Mouse (Mus musculus) heart, adult 2 months (tissue): ENCODE data around the gene Gmppb. TPM values are rescaled to one million over a fixed set of nuclear protein-coding genes. Genes with fewer than 3 reads are reported as not detected.

Experiments
- DNase-seq, 2 experiments: peaks; one replicate each; pipeline ENCODE4 v3.0.0; 2021
- H3K27ac ChIP-seq: fragments of 200-600 bp; 2 replicates; pipeline ENCODE4 v1.8.1; 2022
- H3K27me3 ChIP-seq: fragments of 200-500 bp; 2 replicates; pipeline ENCODE4 v1.6.1; 2012; ENCODE audit warnings: mild to moderate bottlenecking, low read length, inconsistent platforms, mixed read lengths; ENCODE audit not compliant: control insufficient read depth, insufficient read depth
- H3K36me3 ChIP-seq: fragments of 200-500 bp; 2 replicates; pipeline ENCODE4 v1.6.1; 2012; ENCODE audit warnings: low read length, inconsistent platforms; ENCODE audit not compliant: control insufficient read depth, insufficient read depth
- H3K4me1 ChIP-seq: fragments of 200-500 bp; 2 replicates; pipeline ENCODE4 v1.6.1; 2011; ENCODE audit warnings: low read length; ENCODE audit not compliant: control insufficient read depth, insufficient read depth
- H3K4me3 ChIP-seq: fragments of 200-600 bp; 2 replicates; pipeline ENCODE4 v1.8.1; 2022
- H3K79me2 ChIP-seq: fragments of 200-500 bp; replicated peaks from 2 replicates; pipeline ENCODE4 v1.6.1; 2012; ENCODE audit warnings: mild to moderate bottlenecking, inconsistent platforms, low read length, moderate library complexity, mixed read lengths; ENCODE audit not compliant: control insufficient read depth, insufficient read depth
- H3K9ac ChIP-seq: fragments of 200-500 bp; 2 replicates; pipeline ENCODE4 v1.6.1; 2012; ENCODE audit warnings: low read depth, mild to moderate bottlenecking, control low read depth, inconsistent platforms, low read length, mixed read lengths
- CTCF ChIP-seq: fragments of 200-600 bp; IDR thresholded peaks from 2 replicates; pipeline ENCODE4 v1.8.1; 2022; ENCODE audit warnings: antibody characterized with exemption, mild to moderate bottlenecking, moderate library complexity
- EP300 ChIP-seq: fragments of 200-500 bp; IDR thresholded peaks from 2 replicates; pipeline ENCODE4 v1.6.1; 2011; ENCODE audit warnings: low read depth, low read length, control low read depth; ENCODE audit not compliant: insufficient read depth
- POLR2A ChIP-seq: fragments of 200-500 bp; IDR thresholded peaks from 2 replicates; pipeline ENCODE4 v1.6.1; 2011; ENCODE audit warnings: mild to moderate bottlenecking, low read depth, low read length, control low read depth; ENCODE audit not compliant: insufficient read depth
- WGBS: fragments of 180-500 bp; shearing (Covaris S2); methylation state at CpG from one replicate; pipeline ENCODE4 v1.1.7; 2018; 5-methylcytosine and 5-hydroxymethylcytosine counted together
- intact Hi-C: fragments of 180-260 bp; cut with DNase I; formaldehyde crosslinking; loops from one replicate; pipeline ENCODE4 v1.15.1; 2025
- polyA plus RNA-seq: library from polyadenylated mRNA; depleted of rRNA; stranded (reverse); fragments of >200 nt; gene quantifications from 2 replicates; pipeline ENCODE4 v1.2.3, GENCODE M21; 2012
- total RNA-seq, 2 experiments: library from RNA; stranded (reverse); gene quantifications; 2 replicates each; pipeline ENCODE4 v1.2.3; 2021

Gmppb gene
- total and polyA plus RNA-seq, 3 experiments = 9.6 to 10.2 (median 10.1) TPM

GRCm38 (mm10) chr9:108047601-108048565, 1.2 kb upstream of the Gmppb start:
- no peaks in the 10 kb centered on the region for H3K36me3 ChIP-seq
- TF ChIP-seq POLR2A (no peak), EP300 (no peak), CTCF (no peak)
- peak overlapping the region; percentile 93 for H3K4me3 ChIP-seq
- H3K79me2 ChIP-seq = no peaks in the 10 kb centered on the region
- H3K27ac ChIP-seq = peak overlapping the region; percentile 63
- intact Hi-C loops = no loop called here
- H3K4me1 ChIP-seq = peaks cover 6% of the 10 kb centered on the region
- H3K9ac ChIP-seq = no peak overlapping the region
- no peaks in the 10 kb centered on the region for H3K27me3 ChIP-seq
- DNase-seq = peak; percentile 6 to 20
- WGBS = 42% methylated on average over 17 of the region's 17 CpGs

GRCm38 (mm10) chr9:108048566-108048955, 481 bp upstream of the Gmppb start:
- 2% methylated on average over 19 of the region's 19 CpGs for WGBS
- H3K36me3 ChIP-seq = no peaks in the 10 kb centered on the region
- H3K4me3 ChIP-seq = peak overlapping the region; percentile 93
- H3K9ac ChIP-seq = peak overlapping the region; percentile 18; the same call in 1 of the 2 replicates
- intact Hi-C loops = no loop called here
- TF ChIP-seq POLR2A = no peak
- no peak for TF ChIP-seq CTCF
- TF ChIP-seq EP300 = no peak
- DNase-seq = no peak
- no peaks in the 10 kb centered on the region for H3K79me2 ChIP-seq
- peaks cover 9% of the 10 kb centered on the region for H3K4me1 ChIP-seq
- H3K27me3 ChIP-seq = no peaks in the 10 kb centered on the region
- H3K27ac ChIP-seq = peak overlapping the region; percentile 63

GRCm38 (mm10) chr9:108049561-108050251, 664 bp downstream of the Gmppb start:
- Histone ChIP-seq H3K4me1 (peaks cover 9% of the 10 kb centered on the region), H3K36me3 (no peaks in the 10 kb centered on the region), H3K4me3 (peak overlapping the region; percentile 93), H3K27me3 (no peaks in the 10 kb centered on the region), H3K79me2 (no peaks in the 10 kb centered on the region), H3K27ac (peak overlapping the region; percentile 82), H3K9ac (peak overlapping the region; percentile 78)
- WGBS = 31% methylated on average over 15 of the region's 15 CpGs
- peak; percentile 4 to 25 for DNase-seq
- intact Hi-C loops = loop anchor here (5.0 kb wide), 1 partner anchor 147 kb away; no protein-coding TSS in a partner anchor
- TF ChIP-seq CTCF = no peak
- no peak for TF ChIP-seq EP300
- TF ChIP-seq POLR2A = no peak

DNA sequence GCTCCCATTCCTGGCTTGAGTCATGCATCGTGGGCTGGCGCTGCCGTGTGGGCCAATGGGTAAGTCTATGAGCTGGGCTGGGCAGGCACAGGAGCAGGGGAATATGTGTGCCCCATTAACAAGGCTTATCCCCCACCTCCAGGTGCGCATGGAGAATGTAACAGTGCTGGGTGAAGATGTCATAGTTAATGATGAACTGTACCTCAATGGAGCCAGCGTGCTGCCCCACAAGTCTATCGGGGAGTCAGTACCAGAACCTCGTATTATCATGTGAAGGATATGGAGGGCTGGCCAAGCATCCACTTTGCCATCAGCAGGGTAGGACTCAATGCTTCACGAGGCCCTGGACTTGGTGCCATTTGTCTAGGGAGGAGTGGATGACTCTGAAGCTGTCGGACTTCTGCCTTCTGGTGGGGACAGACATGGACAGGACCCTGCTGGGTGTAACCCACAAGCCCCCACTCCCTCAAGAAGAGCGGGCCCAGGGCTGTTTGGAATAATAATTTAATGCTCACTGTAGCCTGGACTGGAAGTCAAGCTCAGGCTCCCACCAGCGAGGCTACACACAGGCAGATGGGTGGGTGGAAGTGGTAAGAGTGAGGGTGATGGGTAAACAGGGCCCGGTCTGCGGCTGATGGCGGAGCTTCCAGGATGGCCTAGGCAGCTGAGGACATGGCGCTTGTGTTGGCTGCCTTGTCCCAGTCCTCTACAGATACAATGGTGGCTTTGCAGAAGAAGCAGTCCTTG, 2.3 kb downstream of the Gmppb start:
- no peaks in the 10 kb centered on the region for H3K36me3 ChIP-seq
- WGBS = 88% methylated on average over 15 of the region's 15 CpGs

GRCm38 (mm10) chr9:108051931-108052220, 2.8 kb downstream of the Gmppb start:
- H3K4me3 ChIP-seq = no peak overlapping the region
- no peaks in the 10 kb centered on the region for H3K36me3 ChIP-seq
- peak in 1 of 2 experiments; percentile 20 for DNase-seq
- TF ChIP-seq CTCF (no peak), EP300 (no peak), POLR2A (no peak)
- no peaks in the 10 kb centered on the region for H3K79me2 ChIP-seq
- H3K27me3 ChIP-seq = no peaks in the 10 kb centered on the region
- H3K9ac ChIP-seq = no peak overlapping the region
- WGBS = 82% methylated on average over 4 of the region's 4 CpGs
- peaks cover 11% of the 10 kb centered on the region for H3K4me1 ChIP-seq
- H3K27ac ChIP-seq = no peak overlapping the region; the same call in 1 of the 2 replicates
- intact Hi-C loops = loop anchor here (2.0 to 5.0 kb wide), 2 partner anchors 65 to 150 kb away; no protein-coding TSS in a partner anchor

More for the DNA sequence above, 2.3 kb downstream of the Gmppb start:
- Histone ChIP-seq H3K27ac (no peak overlapping the region), H3K9ac (no peak overlapping the region), H3K79me2 (no peaks in the 10 kb centered on the region), H3K4me3 (no peak overlapping the region), H3K27me3 (no peaks in the 10 kb centered on the region), H3K4me1 (peaks cover 9% of the 10 kb centered on the region)
- TF ChIP-seq CTCF = no peak
- TF ChIP-seq EP300 = no peak
- TF ChIP-seq POLR2A = no peak
- peak; percentile 5 to 20 for DNase-seq
- intact Hi-C loops = loop anchor here (5.0 kb wide), 1 partner anchor 149 kb away; no protein-coding TSS in a partner anchor
